Comparison of ENCODE assay signal across 13 mouse cellular contexts in the genomic region with DNA sequence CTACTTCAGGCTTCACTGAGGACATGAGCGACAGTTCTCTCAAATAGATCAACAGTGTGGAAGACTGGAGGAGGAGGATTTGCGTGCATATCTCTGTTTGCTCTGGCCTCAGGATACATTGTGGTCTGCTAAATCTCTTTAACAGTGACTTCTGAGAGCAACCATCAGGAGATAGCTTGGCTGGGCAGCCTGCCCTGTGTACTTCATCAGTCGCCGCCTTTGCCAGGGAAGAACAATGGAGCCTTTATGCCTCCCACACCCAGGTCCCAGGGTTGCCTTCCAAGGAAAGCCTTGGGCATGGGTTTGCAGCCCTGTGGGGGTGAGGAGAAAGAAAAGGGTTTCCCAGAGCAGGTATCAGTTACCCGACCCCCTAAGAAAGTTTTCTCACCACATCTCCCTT.
DNase-seq lines count a peak whose midpoint lies in the region; ATAC-seq lines count a peak whose summit lies in the region.
"Had no signal": no experiment of that assay in that cellular context is flagged by ENCODE, and none has a peak within 500 bp of the region (broad histone marks: within the 10 kb centered on the region; RNA-seq: fewer than 3 reads in every experiment).

No protein-coding gene starts in this region.

- no peak overlapping the region for H3K9ac ChIP-seq in heart, embryonic 16.5 days (ENCODE audit: low read length)
- no peak overlapping the region for H3K9ac ChIP-seq in kidney, embryonic 14.5 days (ENCODE audit: low read depth, low read length)
- H3K9ac ChIP-seq: midbrain, embryonic 12.5 days had no signal

- H3K4me1 ChIP-seq in heart, embryonic 16.5 days (ENCODE audit: control insufficient read depth, insufficient read depth, low read length) = peaks cover 8% of the 10 kb centered on the region; the same call in 1 of the 2 replicates
- no peaks in the 10 kb centered on the region for H3K4me1 ChIP-seq in kidney, embryonic 14.5 days (ENCODE audit: control insufficient read depth, insufficient read depth, low read length)
- H3K4me1 ChIP-seq: midbrain, embryonic 12.5 days had no signal

- no peaks in the 10 kb centered on the region for H3K36me3 ChIP-seq in heart, embryonic 16.5 days (ENCODE audit: control insufficient read depth, insufficient read depth)
- H3K36me3 ChIP-seq in kidney, embryonic 14.5 days (ENCODE audit: control insufficient read depth, insufficient read depth, low read length) = no peaks in the 10 kb centered on the region
- H3K36me3 ChIP-seq: G1E; midbrain, embryonic 12.5 days had no signal

- 32% methylated on average over 5 of the region's 5 CpGs for WGBS in heart, embryonic 16.5 days
- 65% methylated on average over 5 of the region's 5 CpGs for WGBS in kidney, embryonic 14.5 days

- no peaks in the 10 kb centered on the region for H3K27me3 ChIP-seq in heart, embryonic 16.5 days (ENCODE audit: control insufficient read depth, insufficient read depth, low read length)
- H3K27me3 ChIP-seq in kidney, embryonic 14.5 days (ENCODE audit: control insufficient read depth, insufficient read depth, low read length) = no peaks in the 10 kb centered on the region
- H3K27me3 ChIP-seq: midbrain, embryonic 12.5 days had no signal

- DNase-seq in cerebellum, adult 9-10 months = peak; percentile 2
- peak; percentile 6 for DNase-seq in layer of hippocampus, adult 11-12 months (ENCODE audit: low spot score)
- DNase-seq in layer of hippocampus, adult 9-10 months (ENCODE audit: low spot score) = no peak
- peak; percentile 88 for DNase-seq in Muller cell, postnatal 12 days (ENCODE audit: inconsistent ontology term)
- no peak for DNase-seq in c-Kit-positive CD71-positive TER-119-positive erythroid progenitor cells, embryonic 14.5 days (ENCODE audit: low spot score)
- DNase-seq: kidney, adult 2 months; spleen, adult 18-20 months; thymus, postnatal 14 days had no signal

- H3K4me2 ChIP-seq in heart, embryonic 16.5 days (ENCODE audit: low read depth, low read length) = no peak overlapping the region
- H3K4me2 ChIP-seq in kidney, embryonic 14.5 days (replicated peaks; ENCODE audit: low read depth, low read length) = no peak overlapping the region
- H3K4me2 ChIP-seq: midbrain, embryonic 12.5 days had no signal

- 0 out of 2 replicates have a peak overlapping the region, but pooled peaks have one; percentile 31 for H3K27ac ChIP-seq in heart, embryonic 16.5 days (ENCODE audit: low read length)
- no peak overlapping the region for H3K27ac ChIP-seq in kidney, embryonic 14.5 days (ENCODE audit: low read depth, low read length)
- H3K27ac ChIP-seq: midbrain, embryonic 12.5 days had no signal

- ATAC-seq in cerebellum, adult (ENCODE audit: insufficient number of reproducible peaks, low FRiP score, low TSS enrichment) = no peak
- ATAC-seq in heart, embryonic 16.5 days (replicated peaks; ENCODE audit: extremely low read depth, insufficient read depth, low FRiP score) = peak; percentile 83
- ATAC-seq in kidney, embryonic 14.5 days (ENCODE audit: low FRiP score, low TSS enrichment) = no peak

- H3K4me3 ChIP-seq in heart, embryonic 16.5 days (ENCODE audit: low read length) = no peak overlapping the region
- H3K4me3 ChIP-seq in kidney, embryonic 14.5 days (ENCODE audit: low read length) = no peak overlapping the region
- H3K4me3 ChIP-seq: midbrain, embryonic 12.5 days had no signal

- no peaks in the 10 kb centered on the region for H3K9me3 ChIP-seq in heart, embryonic 16.5 days (replicated peaks; ENCODE audit: control insufficient read depth, low read length)
- H3K9me3 ChIP-seq in kidney, embryonic 14.5 days (ENCODE audit: control insufficient read depth, low read length) = no peaks in the 10 kb centered on the region
- H3K9me3 ChIP-seq: G1E; midbrain, embryonic 12.5 days had no signal

Comparison
In these comparisons a context has a peak if more than half of its experiments do, and no peak if none do; other contexts are left out.
1. DNase-seq: peak in cerebellum, adult 9-10 months (single experiment), layer of hippocampus, adult 11-12 months (single experiment) and Muller cell, postnatal 12 days (single experiment); none in layer of hippocampus, adult 9-10 months (single experiment) and c-Kit-positive CD71-positive TER-119-positive erythroid progenitor cells, embryonic 14.5 days (single experiment).